Mouse (Mus musculus) midbrain, embryonic 12.5 days (tissue): ENCODE measurements around the gene Fbxl17. TPM values are rescaled to one million over a fixed set of nuclear protein-coding genes. Genes with fewer than 3 reads are reported as not detected.

Experiments used
- ATAC-seq: fragments of 200-750 bp; cut with Nextera tagmentation; 2 replicates; pipeline ENCODE4 v1.8.0; 2017; ENCODE audit warnings: low read depth, moderate TSS enrichment, moderate library complexity; ENCODE audit not compliant: low FRiP score
- H3K27ac ChIP-seq: fragments of 300-500 bp; sonication (generic); replicated peaks from 2 replicates; pipeline ENCODE4 v1.5.1; 2016; ENCODE audit warnings: mild to moderate bottlenecking
- H3K27me3 ChIP-seq: fragments of 300-500 bp; sonication (generic); 2 replicates; pipeline ENCODE4 v1.6.1; 2016; ENCODE audit warnings: mild to moderate bottlenecking
- H3K36me3 ChIP-seq: fragments of 300-500 bp; sonication (generic); 2 replicates; pipeline ENCODE4 v1.6.1; 2016
- H3K4me1 ChIP-seq: fragments of 300-500 bp; sonication (generic); 2 replicates; pipeline ENCODE4 v1.6.1; 2016
- H3K4me2 ChIP-seq: fragments of 300-500 bp; sonication (generic); replicated peaks from 2 replicates; pipeline ENCODE4 v1.6.1; 2016; ENCODE audit warnings: mild to moderate bottlenecking, moderate library complexity
- H3K4me3 ChIP-seq: fragments of 300-500 bp; sonication (generic); 2 replicates; pipeline ENCODE4 v1.5.1; 2016; ENCODE audit warnings: mild to moderate bottlenecking
- H3K9ac ChIP-seq: fragments of 300-500 bp; sonication (generic); replicated peaks from 2 replicates; pipeline ENCODE4 v1.6.1; 2016; ENCODE audit warnings: mild to moderate bottlenecking, moderate library complexity
- H3K9me3 ChIP-seq: fragments of 300-500 bp; sonication (generic); 2 replicates; pipeline ENCODE4 v1.6.1; 2016; ENCODE audit warnings: mild to moderate bottlenecking
- WGBS: fragments of 180-500 bp; shearing (Covaris S2); methylation state at CpG from one replicate; pipeline ENCODE4 v1.1.7; 2016; 5-methylcytosine and 5-hydroxymethylcytosine counted together
- polyA plus RNA-seq: library from polyadenylated mRNA; unstranded; fragments of >200 nt; fragmentation: Nextera tagmentation; extraction: Ambion mirVana; gene quantifications from 2 replicates; pipeline ENCODE4 v1.2.1, GENCODE M21; 2016

Fbxl17 gene
- polyA plus RNA-seq, 1 experiment from 2014 or later = 37.1 TPM

DNA sequence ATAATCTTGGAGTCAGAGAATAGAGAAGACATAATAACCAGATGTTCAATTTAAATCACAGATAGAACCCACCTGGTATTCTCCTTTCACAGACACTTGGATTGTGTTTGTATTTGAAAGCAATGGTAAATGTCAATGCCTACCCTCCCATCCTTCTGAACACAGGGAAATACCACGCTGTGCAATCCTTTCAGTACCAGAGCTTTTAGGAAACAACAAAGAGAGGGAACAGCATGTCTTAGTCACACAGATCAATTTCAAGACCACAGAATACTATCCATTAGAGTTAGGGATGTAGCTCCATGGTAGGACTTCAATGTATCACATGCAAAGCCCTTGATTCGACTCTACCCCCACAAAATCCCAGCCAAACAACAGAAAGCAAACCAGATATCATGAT, 148.1 kb downstream of the Fbxl17 start:
- Histone ChIP-seq H3K9ac (no peak overlapping the region), H3K4me2 (no peak overlapping the region), H3K4me1 (no peaks in the 10 kb centered on the region), H3K36me3 (peaks cover 19% of the 10 kb centered on the region), H3K27ac (no peak overlapping the region), H3K9me3 (no peaks in the 10 kb centered on the region), H3K4me3 (no peak overlapping the region), H3K27me3 (no peaks in the 10 kb centered on the region)
- ATAC-seq = no peak
- WGBS = 50% methylated on average over 2 of the region's 2 CpGs

DNA sequence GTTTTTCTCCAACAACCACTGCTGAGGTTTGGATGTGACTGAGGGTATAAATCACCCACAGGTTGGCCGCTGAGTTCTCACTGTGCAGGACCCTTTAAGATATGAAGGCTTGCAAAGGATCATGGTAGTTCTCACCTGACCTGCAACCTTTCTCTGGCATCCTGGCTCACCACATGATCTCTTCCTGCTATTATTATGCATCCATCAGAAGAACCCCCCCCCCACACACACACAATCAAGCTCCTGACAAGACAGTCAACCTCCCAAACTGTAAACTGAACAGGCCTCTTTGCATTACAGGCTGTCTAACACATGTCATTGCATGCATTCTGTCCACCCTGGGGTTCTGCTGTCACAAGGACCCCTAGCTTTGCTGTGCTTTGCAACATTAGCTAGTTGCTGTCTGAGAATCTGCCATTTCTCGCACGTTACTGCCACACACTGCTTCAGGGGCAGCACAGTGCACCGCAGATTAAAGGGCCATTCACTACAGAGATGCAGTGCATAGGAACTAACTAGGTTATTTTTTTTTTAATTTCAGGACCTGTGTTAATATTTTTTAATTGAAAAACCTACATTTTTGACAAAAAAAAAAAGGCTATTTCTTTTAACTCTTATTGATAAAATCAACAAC, 148.8 kb downstream of the Fbxl17 start:
- 72% methylated on average over 4 of the region's 4 CpGs for WGBS
- H3K27ac ChIP-seq = 0 out of 2 replicates have a peak overlapping the region, but pooled peaks have one; percentile 20
- no peak overlapping the region for H3K9ac ChIP-seq
- ATAC-seq = no peak
- H3K27me3 ChIP-seq = no peaks in the 10 kb centered on the region
- H3K9me3 ChIP-seq = no peaks in the 10 kb centered on the region
- H3K4me2 ChIP-seq = no peak overlapping the region
- peaks cover 18% of the 10 kb centered on the region for H3K36me3 ChIP-seq
- no peaks in the 10 kb centered on the region for H3K4me1 ChIP-seq
- no peak overlapping the region for H3K4me3 ChIP-seq

DNA sequence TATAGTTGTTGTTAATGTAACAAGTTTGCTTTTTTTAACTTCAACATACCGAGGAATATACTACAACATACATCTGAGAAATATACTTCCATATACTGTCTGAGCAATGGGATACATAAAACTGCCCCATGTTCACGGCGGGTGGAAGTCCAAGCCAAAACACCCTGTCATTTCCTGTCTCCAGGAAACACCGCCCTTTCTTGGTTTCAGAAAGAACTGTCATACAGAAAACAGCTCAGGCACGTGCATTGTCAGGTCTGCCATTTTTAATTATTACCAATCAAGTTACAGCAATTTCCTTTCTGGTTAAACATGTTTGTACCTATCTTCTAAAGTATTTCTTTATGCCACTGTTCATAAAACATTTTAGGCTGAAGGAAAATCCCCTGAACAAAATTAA, 155.7 kb downstream of the Fbxl17 start:
- peaks cover 18% of the 10 kb centered on the region for H3K36me3 ChIP-seq
- 85% methylated on average over 5 of the region's 5 CpGs for WGBS
- ATAC-seq = no peak

DNA sequence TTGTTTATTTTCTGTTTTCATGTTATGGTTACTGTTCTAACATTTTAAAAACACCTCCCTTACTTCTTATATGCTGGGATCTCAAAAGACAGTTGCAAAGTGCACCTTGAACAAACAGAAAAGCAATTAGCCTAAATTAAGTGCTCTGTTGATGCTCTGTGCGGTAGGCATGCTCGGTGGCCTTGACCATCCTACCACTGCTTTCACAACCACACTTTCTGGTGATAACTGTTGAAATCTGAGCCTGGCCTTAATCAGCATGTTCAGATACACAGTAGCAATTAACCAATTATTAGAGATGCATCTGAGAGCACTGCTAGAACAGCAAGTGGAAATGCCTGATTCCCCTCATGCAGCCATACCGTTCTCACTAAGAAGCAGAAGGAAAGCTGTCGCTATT, 156.7 kb downstream of the Fbxl17 start:
- no peak for ATAC-seq
- 93% methylated on average over 4 of the region's 4 CpGs for WGBS
- no peak overlapping the region for H3K4me3 ChIP-seq
- no peak overlapping the region for H3K9ac ChIP-seq
- H3K4me2 ChIP-seq = no peak overlapping the region
- no peaks in the 10 kb centered on the region for H3K9me3 ChIP-seq
- peaks cover 17% of the 10 kb centered on the region for H3K36me3 ChIP-seq
- H3K27ac ChIP-seq = no peak overlapping the region
- no peaks in the 10 kb centered on the region for H3K4me1 ChIP-seq
- H3K27me3 ChIP-seq = no peaks in the 10 kb centered on the region

More for the DNA sequence above, 155.7 kb downstream of the Fbxl17 start:
- Histone ChIP-seq H3K9ac (no peak overlapping the region), H3K4me2 (no peak overlapping the region), H3K4me3 (no peak overlapping the region), H3K27ac (no peak overlapping the region), H3K4me1 (no peaks in the 10 kb centered on the region), H3K9me3 (no peaks in the 10 kb centered on the region), H3K27me3 (no peaks in the 10 kb centered on the region)

DNA sequence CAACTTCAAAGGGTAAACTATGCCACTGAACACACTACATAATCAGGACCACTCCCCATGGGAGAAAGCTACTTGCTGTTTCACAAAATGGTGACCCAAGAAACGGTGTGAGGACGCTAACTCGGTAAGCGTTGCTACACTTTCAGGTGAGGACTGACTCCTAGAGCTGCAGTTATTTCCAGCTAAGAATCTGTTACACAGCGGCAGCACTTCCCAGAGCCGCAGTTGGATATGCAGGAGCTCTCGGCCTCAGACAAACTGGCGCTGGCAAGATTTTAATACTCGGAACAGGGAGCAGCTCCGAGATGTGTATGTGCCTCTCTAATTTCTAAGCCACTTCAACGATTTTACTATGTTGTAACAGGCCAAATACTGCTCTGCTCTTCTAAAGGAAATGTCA, 157.4 kb downstream of the Fbxl17 start:
- no peak overlapping the region for H3K9ac ChIP-seq
- WGBS = 90% methylated on average over 11 of the region's 11 CpGs
- no peak overlapping the region for H3K4me3 ChIP-seq
- H3K4me1 ChIP-seq = no peaks in the 10 kb centered on the region
- no peaks in the 10 kb centered on the region for H3K9me3 ChIP-seq
- H3K36me3 ChIP-seq = peaks cover 11% of the 10 kb centered on the region
- H3K27me3 ChIP-seq = no peaks in the 10 kb centered on the region
- no peak overlapping the region for H3K4me2 ChIP-seq
- H3K27ac ChIP-seq = no peak overlapping the region
- ATAC-seq = no peak

DNA sequence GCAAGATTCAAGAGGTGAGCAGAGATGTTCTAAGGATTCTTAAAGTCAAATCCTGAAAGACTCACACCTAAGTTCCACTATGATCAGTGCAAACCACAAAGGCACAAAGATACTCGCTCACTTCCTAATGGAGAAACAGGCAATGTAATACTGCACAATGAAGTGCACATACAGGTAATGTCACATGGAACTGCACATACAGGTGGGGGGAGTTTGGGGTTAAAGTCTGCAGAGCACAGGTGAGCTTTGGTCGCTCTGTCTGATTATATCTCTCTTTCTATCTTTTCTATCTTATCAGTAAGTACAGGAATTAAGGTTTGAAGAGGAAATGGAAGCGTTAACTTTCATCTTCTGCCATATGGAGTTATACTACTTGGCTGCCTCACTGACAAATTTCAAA, 158.6 kb downstream of the Fbxl17 start:
- no peaks in the 10 kb centered on the region for H3K4me1 ChIP-seq
- WGBS = 98% methylated on average over 3 of the region's 3 CpGs
- no peak overlapping the region for H3K27ac ChIP-seq
- H3K27me3 ChIP-seq = no peaks in the 10 kb centered on the region
- H3K4me2 ChIP-seq = no peak overlapping the region
- H3K9me3 ChIP-seq = no peaks in the 10 kb centered on the region
- H3K4me3 ChIP-seq = no peak overlapping the region
- H3K9ac ChIP-seq = no peak overlapping the region
- no peak for ATAC-seq
- H3K36me3 ChIP-seq = no peaks in the 10 kb centered on the region

DNA sequence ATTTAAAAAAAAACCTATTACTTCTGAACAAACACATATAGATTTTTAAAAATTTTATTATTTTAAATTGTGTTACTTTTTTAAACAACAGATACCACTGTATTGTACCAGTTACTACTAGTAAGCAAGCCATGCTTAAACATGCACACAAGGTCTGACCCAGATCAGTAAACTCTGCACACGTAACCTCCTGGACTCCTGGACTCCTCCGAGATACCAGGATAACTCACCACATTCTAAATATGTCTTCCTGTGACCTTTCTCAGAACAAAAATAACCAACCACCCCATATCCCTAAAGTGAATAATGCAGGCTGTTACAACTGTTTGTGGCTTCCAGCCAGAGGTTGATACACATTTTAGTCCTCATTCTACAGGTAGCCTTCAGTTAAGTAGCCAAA, 170.9 kb downstream of the Fbxl17 start:
- ATAC-seq = no peak

DNA sequence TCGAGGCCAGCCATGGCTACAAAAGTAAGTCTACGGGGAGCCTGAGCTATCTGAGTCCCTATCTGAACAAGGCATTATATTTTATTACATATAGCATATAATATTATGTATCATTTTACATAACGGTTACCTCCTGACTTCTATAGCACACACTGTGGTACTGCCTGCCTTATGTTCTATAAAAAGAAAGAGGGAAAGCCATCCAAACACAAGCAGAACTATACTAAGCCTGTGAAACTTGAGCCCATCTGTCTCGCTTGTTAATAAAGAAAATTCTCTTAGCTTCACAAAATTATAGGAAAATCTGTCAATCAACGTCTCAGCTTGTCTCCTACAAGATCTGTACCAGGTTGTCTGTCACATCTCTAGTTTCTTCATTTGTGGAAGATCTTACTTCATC, 173.6 kb downstream of the Fbxl17 start:
- no peak overlapping the region for H3K27ac ChIP-seq
- H3K27me3 ChIP-seq = 0 out of 2 replicates have a peak, but pooled peaks cover 3% of the 10 kb centered on the region
- H3K4me3 ChIP-seq = no peak overlapping the region
- H3K4me2 ChIP-seq = no peak overlapping the region
- no peak for ATAC-seq
- peaks cover 7% of the 10 kb centered on the region for H3K4me1 ChIP-seq
- no peaks in the 10 kb centered on the region for H3K36me3 ChIP-seq
- WGBS = 92% methylated on average over 5 of the region's 5 CpGs
- no peak overlapping the region for H3K9ac ChIP-seq
- H3K9me3 ChIP-seq = no peaks in the 10 kb centered on the region

More for the DNA sequence above, 170.9 kb downstream of the Fbxl17 start:
- H3K4me3 ChIP-seq = no peak overlapping the region
- H3K9ac ChIP-seq = no peak overlapping the region
- no peaks in the 10 kb centered on the region for H3K27me3 ChIP-seq
- WGBS = 99% methylated on average over 2 of the region's 2 CpGs
- H3K4me2 ChIP-seq = no peak overlapping the region
- H3K27ac ChIP-seq = no peak overlapping the region
- no peaks in the 10 kb centered on the region for H3K4me1 ChIP-seq
- H3K9me3 ChIP-seq = no peaks in the 10 kb centered on the region
- no peaks in the 10 kb centered on the region for H3K36me3 ChIP-seq

DNA sequence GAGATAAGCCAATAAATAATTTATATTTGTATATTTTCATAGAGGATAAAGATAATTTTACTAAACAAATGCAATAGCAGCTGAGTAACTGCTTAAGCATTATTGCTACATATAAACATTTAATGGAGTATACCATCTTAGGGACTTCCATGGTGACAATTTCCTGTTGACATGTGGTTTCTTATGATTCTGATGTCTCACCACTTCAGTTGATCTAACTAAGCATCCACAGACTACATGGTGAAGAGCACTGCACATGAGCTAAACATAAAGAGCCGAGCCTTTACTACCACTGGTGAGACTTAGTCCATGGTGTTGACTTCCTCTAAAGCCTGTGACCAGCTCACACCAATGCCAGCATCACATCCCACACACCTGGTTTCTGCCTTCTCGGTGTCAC, 175.1 kb downstream of the Fbxl17 start:
- Histone ChIP-seq H3K4me1 (peaks cover 16% of the 10 kb centered on the region), H3K4me3 (no peak overlapping the region), H3K27ac (no peak overlapping the region), H3K4me2 (no peak overlapping the region), H3K9ac (no peak overlapping the region), H3K9me3 (no peaks in the 10 kb centered on the region), H3K36me3 (no peaks in the 10 kb centered on the region), H3K27me3 (0 out of 2 replicates have a peak, but pooled peaks cover 3% of the 10 kb centered on the region)
- 91% methylated on average over 2 of the region's 2 CpGs for WGBS
- ATAC-seq = no peak

DNA sequence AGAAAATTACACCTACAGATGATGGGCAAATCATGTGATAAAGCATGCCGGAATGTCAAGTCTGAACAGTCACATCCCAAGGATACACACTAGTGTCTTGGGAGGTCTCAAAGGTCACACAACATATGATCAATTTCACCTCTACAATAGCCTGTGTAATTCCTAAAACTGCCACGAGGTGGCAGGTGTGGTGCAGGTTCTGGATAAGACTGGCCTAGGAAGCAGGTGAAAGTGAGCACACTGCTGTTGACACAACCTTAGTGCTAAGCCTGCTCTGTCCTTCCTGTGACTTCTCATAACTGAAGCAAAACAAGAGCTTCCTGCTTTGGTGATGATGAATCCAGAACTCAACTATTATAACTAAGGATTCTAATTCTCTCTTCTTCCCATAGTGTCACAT, 175.8 kb downstream of the Fbxl17 start:
- Histone ChIP-seq H3K27me3 (0 out of 2 replicates have a peak, but pooled peaks cover 3% of the 10 kb centered on the region), H3K4me3 (no peak overlapping the region), H3K4me1 (peaks cover 16% of the 10 kb centered on the region), H3K4me2 (no peak overlapping the region), H3K9ac (no peak overlapping the region), H3K36me3 (no peaks in the 10 kb centered on the region), H3K27ac (no peak overlapping the region), H3K9me3 (no peaks in the 10 kb centered on the region)
- ATAC-seq = peak; percentile 63; the same call in 1 of the 2 replicates
- 29% methylated on average over 2 of the region's 2 CpGs for WGBS

DNA sequence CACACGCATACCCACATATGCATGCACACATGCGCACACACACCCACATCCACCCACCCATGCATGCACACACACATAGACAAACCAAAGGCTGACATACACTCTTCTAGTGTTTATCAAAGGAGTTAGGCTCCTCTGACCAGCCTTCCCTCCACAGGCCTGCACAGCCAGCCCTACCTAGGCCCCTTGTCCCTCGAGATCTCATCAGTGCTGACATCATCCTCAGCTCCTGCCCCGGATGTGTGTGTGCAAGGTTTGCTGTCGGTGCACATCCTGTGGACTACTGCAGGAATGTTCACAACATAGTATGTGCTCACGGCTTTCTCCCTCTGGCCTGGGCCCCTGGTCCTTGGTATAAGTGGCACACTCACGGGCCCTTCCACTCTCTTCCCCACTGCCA, 177.0 kb downstream of the Fbxl17 start:
- Histone ChIP-seq H3K4me3 (no peak overlapping the region), H3K27ac (no peak overlapping the region), H3K4me2 (no peak overlapping the region), H3K4me1 (peaks cover 16% of the 10 kb centered on the region), H3K36me3 (no peaks in the 10 kb centered on the region), H3K9me3 (no peaks in the 10 kb centered on the region), H3K9ac (no peak overlapping the region), H3K27me3 (0 out of 2 replicates have a peak, but pooled peaks cover 3% of the 10 kb centered on the region)
- ATAC-seq = no peak
- WGBS = 83% methylated on average over 7 of the region's 7 CpGs

DNA sequence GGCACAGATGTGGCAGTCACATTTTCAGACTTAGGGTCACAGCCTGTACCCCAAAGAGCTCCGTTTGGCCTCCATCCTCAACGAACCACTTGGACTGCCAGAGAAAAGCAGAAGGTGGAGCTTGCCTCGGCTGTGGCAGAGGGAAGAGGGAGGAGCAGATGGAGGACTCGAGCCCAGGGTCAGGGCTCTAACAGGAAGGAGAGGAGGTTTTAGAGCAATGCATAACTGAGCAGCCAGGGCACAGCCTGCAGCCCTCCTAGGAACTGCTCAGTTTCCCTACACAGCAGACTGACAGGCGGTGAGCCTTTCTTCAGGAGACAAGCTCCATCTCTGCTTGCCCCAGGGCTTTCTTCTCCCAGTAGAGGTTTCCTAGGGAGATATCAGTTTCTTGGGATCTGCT, 178.5 kb downstream of the Fbxl17 start:
- H3K27me3 ChIP-seq = 0 out of 2 replicates have a peak, but pooled peaks cover 3% of the 10 kb centered on the region
- ATAC-seq = no peak
- peak overlapping the region; percentile 61; the same call in 1 of the 2 replicates for H3K27ac ChIP-seq
- 32% methylated on average over 5 of the region's 5 CpGs for WGBS
- H3K9ac ChIP-seq = no peak overlapping the region
- no peak overlapping the region for H3K4me2 ChIP-seq
- no peaks in the 10 kb centered on the region for H3K36me3 ChIP-seq
- peaks cover 19% of the 10 kb centered on the region for H3K4me1 ChIP-seq
- H3K4me3 ChIP-seq = no peak overlapping the region
- H3K9me3 ChIP-seq = no peaks in the 10 kb centered on the region

DNA sequence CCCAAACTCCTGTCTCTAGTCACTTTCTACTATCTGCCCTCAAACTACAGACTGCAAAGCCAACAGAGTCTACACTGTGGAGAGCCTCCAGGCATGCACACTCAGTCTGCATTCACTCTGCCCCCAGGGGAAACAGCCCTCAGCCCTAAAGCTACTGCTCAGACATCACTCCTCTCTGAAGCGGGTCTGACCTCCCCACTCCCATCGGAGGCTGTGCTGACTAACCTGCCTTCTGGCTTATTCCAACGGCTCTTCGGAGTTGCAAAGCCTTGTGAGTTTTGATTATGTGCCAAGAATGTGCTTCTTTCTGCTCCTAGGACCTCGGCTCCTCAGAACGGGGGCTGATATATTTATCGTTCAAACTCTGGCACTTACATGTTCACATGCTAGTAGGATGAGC, 182.3 kb downstream of the Fbxl17 start:
- Histone ChIP-seq H3K27ac (no peak overlapping the region), H3K36me3 (no peaks in the 10 kb centered on the region; the same call in 1 of the 2 replicates), H3K27me3 (no peaks in the 10 kb centered on the region), H3K4me2 (no peak overlapping the region), H3K4me1 (peaks cover 19% of the 10 kb centered on the region), H3K4me3 (no peak overlapping the region), H3K9me3 (no peaks in the 10 kb centered on the region), H3K9ac (no peak overlapping the region)
- 86% methylated on average over 7 of the region's 7 CpGs for WGBS
- no peak for ATAC-seq
